Mouse (Mus musculus): ENCODE data around the gene Ehbp1l1.
"Not testable (repeated sequence)": the region's sequence is repeated elsewhere in the genome, so short reads cannot be mapped to it uniquely, and the experiment has no call there.

Ehbp1l1 gene

GRCm38 (mm10) chr19:5704801-5705571 is 21.1 kb downstream of the Ehbp1l1 start:
- peak; percentile 57 for DNase-seq

GRCm38 (mm10) chr19:5704163-5704800 is 21.8 kb downstream of the Ehbp1l1 start, which contains the start of gene Kcnk7:
Gene Kcnk7 (plus strand): TSS chr19:5704367.
- peak; percentile 19 for DNase-seq

- no peak for DNase-seq
Measured at GRCm38 (mm10) chr19:5695849-5696462, 30.2 kb downstream of the Ehbp1l1 start.

- DNase-seq = no peak
Measured at GRCm38 (mm10) chr19:5693801-5694200, 32.3 kb downstream of the Ehbp1l1 start.

GRCm38 (mm10) chr19:5692913-5693396 is 33.2 kb downstream of the Ehbp1l1 start:
- DNase-seq = no peak

GRCm38 (mm10) chr19:5692086-5692912 is 33.8 kb downstream of the Ehbp1l1 start:
- no peak for DNase-seq

- no peak for DNase-seq
Measured at GRCm38 (mm10) chr19:5691601-5692000, 34.5 kb downstream of the Ehbp1l1 start.

- DNase-seq = no peak
Measured at GRCm38 (mm10) chr19:5690343-5690735, 35.8 kb downstream of the Ehbp1l1 start.

- DNase-seq = peak; percentile 91
Measured at GRCm38 (mm10) chr19:5689565-5690342, 36.4 kb downstream of the Ehbp1l1 start.

GRCm38 (mm10) chr19:5689088-5689428 is 37.1 kb downstream of the Ehbp1l1 start:
- DNase-seq = no peak

GRCm38 (mm10) chr19:5688200-5689087 is 37.7 kb downstream of the Ehbp1l1 start, which contains the start of the genes Map3k11 and Pcnx3:
Gene Map3k11 (plus strand): TSS chr19:5688742.
Gene Pcnx3 (minus strand): TSS chr19:5688908.
- peak; percentile 97 for DNase-seq

GRCm38 (mm10) chr19:5687738-5688137 is 38.4 kb downstream of the Ehbp1l1 start:
- no peak for DNase-seq

GRCm38 (mm10) chr19:5686954-5687353 is 39.2 kb downstream of the Ehbp1l1 start:
- DNase-seq = not testable (repeated sequence)

GRCm38 (mm10) chr19:5686437-5686836 is 39.7 kb downstream of the Ehbp1l1 start:
- no peak for DNase-seq

GRCm38 (mm10) chr19:5685861-5686260 is 40.3 kb downstream of the Ehbp1l1 start:
- DNase-seq = no peak

GRCm38 (mm10) chr19:5685431-5685830 is 40.7 kb downstream of the Ehbp1l1 start:
- no peak for DNase-seq

GRCm38 (mm10) chr19:5684985-5685384 is 41.1 kb downstream of the Ehbp1l1 start:
- no peak for DNase-seq

GRCm38 (mm10) chr19:5684236-5684635 is 41.9 kb downstream of the Ehbp1l1 start:
- no peak for DNase-seq

GRCm38 (mm10) chr19:5680432-5680831 is 45.7 kb downstream of the Ehbp1l1 start:
- no peak for DNase-seq

GRCm38 (mm10) chr19:5668372-5668771 is 57.7 kb downstream of the Ehbp1l1 start:
- DNase-seq = no peak

GRCm38 (mm10) chr19:5666386-5666785 is 59.7 kb downstream of the Ehbp1l1 start:
- no peak for DNase-seq

Data from thymus, postnatal 25 days (tissue).